Mouse (Mus musculus) central nervous system, embryonic 11.5 days (tissue): ENCODE measurements around the gene Cdhr5. TPM values are rescaled to one million over a fixed set of nuclear protein-coding genes. Genes with fewer than 3 reads are reported as not detected.

Experiments
- polyA plus RNA-seq: library from polyadenylated mRNA; depleted of rRNA; stranded (reverse); fragments of >200 nt; gene quantifications from 2 replicates; pipeline ENCODE4 v1.2.3, GENCODE M21; 2012; rRNA removed

The Cdhr5 gene
- 0.02 and 0.16 TPM in 2 replicates for polyA plus RNA-seq

DNA sequence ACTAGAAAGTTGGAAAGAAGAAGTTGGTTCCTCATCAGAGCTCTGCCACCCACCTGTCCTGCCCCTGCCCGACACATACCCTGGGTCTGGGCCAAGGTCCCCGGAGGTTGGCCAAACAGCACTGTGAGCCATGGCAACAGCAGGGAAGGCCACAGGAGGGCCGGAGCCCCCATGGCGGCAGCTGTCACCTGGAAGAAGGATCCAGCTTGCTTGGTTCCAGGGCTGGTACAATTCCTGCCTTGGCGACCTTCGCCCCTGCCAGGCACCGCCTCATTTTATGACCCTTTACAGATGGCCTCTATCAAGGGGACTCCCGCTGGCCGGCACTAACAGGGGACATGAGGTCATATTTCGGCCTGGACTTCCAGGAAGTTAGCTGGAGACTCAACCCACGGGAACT is at the start of gene Cdhr5:
Gene Cdhr5, minus strand, starts transcription at position 241 of the 400 bp plus-strand sequence.

DNA sequence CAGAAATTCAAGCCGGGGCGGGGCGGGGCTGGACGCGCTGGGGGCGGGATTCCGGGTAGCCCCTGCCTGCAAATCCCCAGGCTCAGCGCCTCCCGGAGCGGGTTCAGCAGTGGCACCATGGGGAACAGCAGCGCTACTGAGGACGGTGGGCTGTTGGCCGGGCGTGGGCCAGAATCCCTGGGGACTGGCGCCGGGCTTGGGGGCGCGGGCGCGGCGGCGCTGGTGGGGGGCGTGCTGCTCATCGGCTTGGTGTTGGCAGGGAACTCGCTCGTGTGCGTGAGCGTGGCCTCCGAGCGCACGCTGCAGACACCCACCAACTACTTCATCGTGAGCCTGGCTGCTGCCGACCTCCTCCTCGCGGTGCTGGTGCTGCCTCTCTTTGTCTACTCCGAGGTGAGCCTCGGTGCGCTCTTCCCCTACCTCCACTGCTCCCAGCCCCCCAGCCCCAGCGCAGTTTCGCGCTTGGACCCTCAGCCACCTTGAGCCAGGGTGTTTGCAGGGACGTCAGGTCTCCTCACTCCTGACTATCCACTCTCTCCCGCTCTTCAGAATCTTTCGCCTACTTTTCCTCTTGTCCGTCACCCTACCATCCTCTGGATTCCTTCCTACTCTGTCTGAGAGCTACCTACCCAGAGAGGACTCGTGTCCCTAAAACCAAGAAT is 15.5 kb upstream of the Cdhr5 start, which contains the start of gene Drd4:
Gene Drd4, plus strand, starts transcription at position 86 of the 662 bp plus-strand sequence.

DNA sequence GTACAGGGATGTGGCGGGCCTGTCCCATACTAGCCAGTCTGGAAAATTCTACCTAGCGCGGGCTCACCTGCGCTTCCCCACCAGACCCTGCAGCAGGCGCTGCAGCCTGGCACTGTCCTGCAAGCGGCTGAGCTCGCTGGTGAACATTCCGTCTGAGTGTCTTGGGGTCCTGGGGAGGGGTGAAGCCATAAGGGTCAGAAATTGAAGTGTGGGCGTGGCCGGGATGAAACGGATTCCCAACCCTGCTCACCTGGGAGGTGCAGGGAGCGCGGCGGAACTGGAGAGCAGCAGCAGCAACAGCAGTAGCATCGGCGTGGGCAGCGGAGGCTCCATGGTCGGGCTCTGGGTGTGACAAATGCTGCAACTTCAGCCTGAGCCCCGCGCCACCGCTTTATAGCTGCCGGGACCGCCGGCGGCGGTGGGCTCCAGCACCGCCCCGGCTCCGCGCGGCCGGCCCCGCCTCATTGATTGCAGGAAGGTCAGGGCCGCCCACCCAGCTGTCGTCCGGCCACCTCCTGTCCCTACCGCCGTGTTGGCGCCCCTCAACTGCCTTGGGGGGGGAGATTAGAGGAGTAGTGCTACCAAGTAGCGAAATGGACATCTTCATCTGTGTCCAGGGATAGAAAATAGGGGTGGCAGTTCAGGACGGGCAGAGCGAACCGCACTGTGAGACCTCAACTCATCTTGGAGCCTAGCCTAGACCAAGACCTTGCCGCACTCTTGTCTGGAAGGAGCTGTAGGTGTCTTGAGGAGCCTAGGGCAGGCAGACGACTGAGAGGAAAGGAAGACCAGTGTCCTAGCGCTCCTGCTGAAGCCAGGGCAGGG is 2.4 kb upstream of the Cdhr5 start, which contains the start of gene Sct:
Gene Sct, minus strand, starts transcription at position 368 of the 825 bp plus-strand sequence.

DNA sequence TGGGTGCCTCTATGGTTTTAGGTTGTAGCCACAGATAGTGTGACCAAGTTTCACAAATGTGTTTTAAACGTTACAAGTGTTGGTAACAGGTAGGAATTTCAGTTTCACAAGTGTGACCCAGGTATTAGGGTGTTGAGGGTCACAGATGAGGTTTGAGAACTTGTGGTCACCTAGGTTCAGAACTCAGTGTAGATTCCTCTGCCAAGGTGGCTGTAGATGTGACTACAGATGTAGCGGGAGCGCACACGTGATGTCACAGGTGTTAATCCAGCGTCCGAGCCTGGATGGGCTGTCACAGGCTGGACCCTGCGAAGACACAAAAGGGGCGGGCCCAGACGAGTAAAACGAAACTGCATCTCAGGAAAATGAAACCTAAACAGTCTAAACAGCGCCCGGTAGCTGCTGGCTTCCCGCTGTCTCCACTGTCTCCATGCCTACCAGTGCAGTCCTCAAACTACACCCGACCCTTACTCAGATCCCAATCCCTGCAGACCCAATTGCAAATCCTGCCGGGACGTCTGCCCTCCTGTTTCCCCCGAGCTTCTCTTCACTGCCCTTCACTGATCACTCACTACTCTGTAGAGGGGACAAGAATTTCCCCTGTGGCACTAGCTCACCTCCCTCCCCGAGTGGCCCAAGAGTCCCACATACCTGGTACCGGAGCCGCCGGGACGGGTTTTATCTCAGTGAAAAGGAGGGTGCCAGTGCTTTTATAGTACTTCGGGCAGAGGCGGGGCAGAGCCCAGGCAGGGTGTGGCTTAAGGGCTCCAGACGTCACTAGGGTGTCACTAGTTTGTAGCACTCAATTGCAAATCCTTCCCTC is 10.6 kb downstream of the Cdhr5 start, which contains the start of gene Irf7:
Gene Irf7, minus strand, starts transcription at position 743 of the 823 bp plus-strand sequence.

DNA sequence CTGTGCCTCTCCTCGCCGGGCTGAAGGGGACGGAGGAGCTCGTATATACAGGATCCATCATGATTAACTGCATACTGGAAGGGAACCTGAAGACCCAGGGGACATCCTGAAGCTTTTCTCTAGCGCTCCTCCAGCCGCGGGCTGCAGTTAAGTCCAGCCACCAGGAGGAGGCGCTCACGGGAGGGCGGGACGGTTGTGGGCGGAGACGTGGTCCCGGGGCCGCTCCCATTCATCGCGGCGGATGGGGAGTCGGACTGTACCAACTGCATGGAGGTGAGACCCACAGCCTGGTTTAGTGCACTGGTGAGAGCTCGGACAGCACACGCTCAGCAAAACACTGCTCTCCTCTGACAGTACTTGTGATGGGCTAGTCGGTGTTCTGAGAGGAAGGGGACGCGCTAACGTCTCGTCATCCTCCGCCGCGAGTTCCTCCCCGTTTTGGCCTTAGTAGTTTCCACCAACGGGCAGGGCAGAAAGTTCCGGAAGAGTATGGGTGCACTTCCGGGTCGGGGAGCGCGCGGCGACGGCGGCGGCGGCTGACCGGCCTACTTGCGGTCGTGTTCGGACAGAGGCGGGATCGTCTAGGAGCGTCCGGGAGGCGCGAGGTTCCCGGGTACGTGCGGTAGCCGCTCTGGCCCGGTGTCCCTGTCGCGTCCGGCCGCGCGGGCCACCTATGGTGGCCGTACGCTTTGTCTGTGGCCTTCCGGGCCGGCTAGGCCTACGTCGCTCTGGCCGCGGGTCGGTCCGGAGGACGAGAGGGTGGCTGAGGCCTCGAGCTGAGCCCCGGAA is 48.1 kb downstream of the Cdhr5 start, which contains the start of gene Phrf1:
Gene Phrf1, plus strand, starts transcription at position 506 of the 789 bp plus-strand sequence.

Other genes starting within 250 kb of the Cdhr5 start
- not detected in 2 replicates for gene Gm17387, start 247.7 kb downstream of the Cdhr5 start, polyA plus RNA-seq
- gene B4galnt4, start 215.7 kb downstream of the Cdhr5 start, polyA plus RNA-seq = 68.2 and 109 TPM in 2 replicates
- gene Pkp3, start 198.6 kb downstream of the Cdhr5 start, polyA plus RNA-seq = 1.5 and 2.1 TPM in 2 replicates
- 2.3 and 2.7 TPM in 2 replicates for gene Sigirr, start 176.2 kb downstream of the Cdhr5 start, polyA plus RNA-seq
- gene Ano9, start 159.0 kb downstream of the Cdhr5 start, polyA plus RNA-seq = 0.52 and 0.88 TPM in 2 replicates
- gene Ptdss2, start 154.4 kb downstream of the Cdhr5 start, polyA plus RNA-seq = 55.5 and 61.6 TPM in 2 replicates
- 44.5 and 71.8 TPM in 2 replicates for gene Rnh1, start 103.9 kb downstream of the Cdhr5 start, polyA plus RNA-seq
- gene Hras, start 82.8 kb downstream of the Cdhr5 start, polyA plus RNA-seq = 97.5 and 134 TPM in 2 replicates
- gene Lrrc56, start 82.6 kb downstream of the Cdhr5 start, polyA plus RNA-seq = 15.4 and 17.1 TPM in 2 replicates
- gene Lmntd2, start 62.7 kb downstream of the Cdhr5 start, polyA plus RNA-seq = 8.6 and 10.9 TPM in 2 replicates
- gene Rassf7, start 60.9 kb downstream of the Cdhr5 start, polyA plus RNA-seq = 38.0 and 43.8 TPM in 2 replicates
- gene Phrf1, start 48.0 kb downstream of the Cdhr5 start, polyA plus RNA-seq = 45.8 and 52.9 TPM in 2 replicates
- gene Irf7, start 10.3 kb downstream of the Cdhr5 start, polyA plus RNA-seq = 0.49 and 0.77 TPM in 2 replicates
- 0.28 and 4.1 TPM in 2 replicates for gene Sct, start 2.3 kb upstream of the Cdhr5 start, polyA plus RNA-seq
- gene Drd4, start 15.2 kb upstream of the Cdhr5 start, polyA plus RNA-seq = 0.56 and 1.6 TPM in 2 replicates
- 45.2 and 61.7 TPM in 2 replicates for gene Deaf1, start 50.9 kb upstream of the Cdhr5 start, polyA plus RNA-seq
- gene Tmem80, start 51.0 kb upstream of the Cdhr5 start, polyA plus RNA-seq = 44.9 and 57.3 TPM in 2 replicates
- gene Eps8l2, start 62.1 kb upstream of the Cdhr5 start, polyA plus RNA-seq = 2.7 and 3.8 TPM in 2 replicates
- gene Taldo1, start 115.4 kb upstream of the Cdhr5 start, polyA plus RNA-seq = 237 and 389 TPM in 2 replicates
- 36.6 and 60.3 TPM in 2 replicates for gene Gatd1, start 137.3 kb upstream of the Cdhr5 start, polyA plus RNA-seq
- gene Cend1, start 152.7 kb upstream of the Cdhr5 start, polyA plus RNA-seq = 6.8 and 9.0 TPM in 2 replicates
- 61.2 and 68.0 TPM in 2 replicates for gene Slc25a22, start 161.1 kb upstream of the Cdhr5 start, polyA plus RNA-seq
- 29.8 and 30.6 TPM in 2 replicates for gene Pidd1, start 167.2 kb upstream of the Cdhr5 start, polyA plus RNA-seq
- 1,440 and 4,284 TPM in 2 replicates for gene Rplp2, start 170.6 kb upstream of the Cdhr5 start, polyA plus RNA-seq
- 10.3 and 13.7 TPM in 2 replicates for gene Pnpla2, start 178.4 kb upstream of the Cdhr5 start, polyA plus RNA-seq
- 4.1 and 6.6 TPM in 2 replicates for gene Cracr2b, start 184.3 kb upstream of the Cdhr5 start, polyA plus RNA-seq
- 70.7 and 98.9 TPM in 2 replicates for gene Cd151, start 190.6 kb upstream of the Cdhr5 start, polyA plus RNA-seq
- gene Polr2l, start 198.3 kb upstream of the Cdhr5 start, polyA plus RNA-seq = 45.0 and 90.3 TPM in 2 replicates
- 19.9 and 31.4 TPM in 2 replicates for gene Tspan4, start 198.5 kb upstream of the Cdhr5 start, polyA plus RNA-seq